Mouse (Mus musculus) small intestine, adult 2 months (tissue): ENCODE data around the gene Akap8.

Experiments used
- CTCF ChIP-seq: fragments of 200-500 bp; IDR thresholded peaks from 2 replicates; pipeline ENCODE4 v1.5.1; 2012; ENCODE audit warnings: low read depth, mild to moderate bottlenecking, control low read depth, inconsistent platforms, low read length, moderate library complexity, mixed read lengths; ENCODE audit not compliant: insufficient replicate concordance, insufficient read length; ENCODE audit errors: extremely low read depth
- POLR2A ChIP-seq: fragments of 200-500 bp; IDR thresholded peaks from 2 replicates; pipeline ENCODE4 v1.6.1; 2012; ENCODE audit warnings: low read depth, mild to moderate bottlenecking, control low read depth, inconsistent platforms, low read length, moderate library complexity

DNA sequence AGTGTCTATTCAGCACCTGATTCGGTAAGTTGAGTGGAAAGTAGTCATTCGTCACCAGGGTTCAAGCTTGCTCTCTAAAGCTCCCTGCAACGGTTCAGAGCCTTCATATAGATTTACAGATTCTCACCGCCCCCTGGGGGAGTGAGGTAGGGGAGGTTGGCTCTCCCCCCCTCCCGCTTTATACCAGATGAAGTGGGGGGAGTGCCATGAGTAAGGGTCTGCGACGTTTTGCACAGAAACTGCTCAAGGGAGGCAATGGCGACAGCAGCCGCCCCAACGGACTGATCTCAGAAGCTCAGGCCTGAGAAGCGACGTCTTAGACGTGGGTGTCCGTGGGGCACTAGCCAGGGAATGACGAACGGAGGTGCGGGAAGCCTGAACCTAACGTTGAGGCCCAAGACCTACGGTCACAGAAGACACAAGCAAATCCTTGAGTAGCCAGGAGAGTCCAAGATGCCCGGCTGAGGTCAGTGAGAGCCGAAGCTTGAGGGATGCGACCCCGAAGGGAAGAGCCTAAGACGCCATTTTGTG is 28.9 kb upstream of the Akap8 start:
- TF ChIP-seq POLR2A (no peak; the same call in 1 of the 2 replicates), CTCF (no peak)
